Mouse (Mus musculus): Measurements from ENCODE around the gene Tuba1c.
A peak's percentile ranks its signal among the peaks of the same experiment; 100 is the strongest.
"Not testable (repeated sequence)": the region's sequence is repeated elsewhere in the genome, so short reads cannot be mapped to it uniquely, and the experiment has no call there.

The Tuba1c gene

DNA sequence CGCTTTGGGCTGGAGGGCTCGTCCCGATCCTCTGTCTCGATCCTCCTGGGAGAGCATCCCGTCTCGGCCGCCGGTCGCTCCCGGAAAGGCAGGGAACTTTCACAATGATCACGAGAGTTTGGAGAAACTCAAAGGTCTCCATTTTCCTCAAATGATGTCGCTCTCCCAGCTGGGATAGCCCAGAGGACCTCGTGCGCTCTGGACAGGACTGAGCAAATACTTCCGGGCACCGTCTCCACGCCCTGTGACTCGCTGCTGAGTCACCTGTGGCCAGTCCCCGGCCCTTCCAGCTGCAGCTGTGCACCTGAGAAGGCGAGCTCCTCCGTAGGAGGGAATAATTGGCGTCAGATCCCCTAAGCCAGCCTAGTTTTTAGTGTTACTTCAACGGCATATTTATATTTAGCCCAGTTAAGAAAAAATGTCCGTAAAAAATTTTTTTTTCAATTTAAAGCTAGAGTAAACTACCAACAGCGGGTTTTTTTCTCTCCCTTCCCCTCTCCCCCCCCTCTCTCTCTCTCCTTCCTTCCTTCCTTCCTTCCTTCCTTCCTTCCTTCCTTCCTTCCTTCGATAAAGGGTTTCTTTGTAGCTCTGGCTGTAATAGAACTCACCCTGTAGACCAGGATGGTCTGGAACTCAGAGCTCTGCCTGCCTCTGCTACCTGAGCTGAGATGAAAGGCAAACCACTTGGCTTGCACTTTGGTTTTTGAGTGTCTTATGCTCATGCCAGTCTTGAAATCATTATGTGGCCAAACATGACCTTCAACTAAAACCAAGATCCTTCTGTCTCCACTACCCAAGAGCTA, 1.1 kb downstream of the Tuba1c start:
- DNase-seq (ENCODE audit: low spot score in 2 of 2): peak; percentile 44 to 55

DNA sequence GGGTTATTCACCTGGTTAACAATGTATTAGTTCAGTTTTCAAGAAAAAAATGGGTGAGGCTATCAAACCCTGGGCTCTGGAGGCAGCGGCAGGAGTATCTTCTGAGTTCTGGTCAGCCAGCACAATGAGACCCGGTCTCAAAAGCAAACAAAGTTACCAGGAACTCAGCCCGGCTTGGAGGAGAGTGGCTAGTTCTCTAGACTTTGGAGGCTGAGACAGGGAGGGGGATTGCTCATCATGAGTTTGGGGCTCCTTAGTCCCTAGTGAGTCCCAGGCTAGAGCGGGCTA, 1.6 kb downstream of the Tuba1c start:
- DNase-seq (ENCODE audit: low spot score in 2 of 2): no peak

DNA sequence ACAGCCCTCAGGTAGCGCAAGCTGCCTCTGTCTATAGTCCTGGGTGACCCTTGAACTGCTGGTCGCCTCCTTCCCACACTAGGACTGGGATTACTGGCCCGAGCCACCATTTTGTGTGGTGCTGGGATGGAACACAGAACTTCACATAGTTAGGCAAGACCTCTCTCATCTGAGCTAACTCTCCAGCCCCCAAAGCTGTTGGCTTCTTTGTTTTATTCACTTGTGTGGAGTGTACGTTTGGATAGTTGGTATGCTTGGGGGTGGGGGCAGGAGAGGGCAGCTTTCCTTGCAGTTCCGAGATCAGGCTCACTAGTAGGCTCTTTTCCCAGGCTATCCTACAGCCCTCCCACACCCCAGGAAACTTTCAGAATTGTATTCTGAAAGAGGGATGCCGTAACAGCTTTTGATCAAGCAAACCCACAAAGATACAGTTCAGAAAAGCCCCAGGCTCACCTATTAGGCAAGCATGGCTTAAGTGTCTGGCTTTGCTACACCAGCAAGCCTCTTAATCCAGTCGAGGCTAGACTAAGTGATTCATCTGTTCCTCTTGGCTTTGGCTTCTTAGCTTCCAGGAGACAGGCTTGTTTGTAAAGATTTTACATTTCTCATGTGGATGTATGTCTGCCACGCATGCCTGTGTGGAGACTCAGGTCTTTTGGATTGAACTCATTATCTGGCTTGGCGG, 2.5 kb downstream of the Tuba1c start:
- no peak for DNase-seq (ENCODE audit: low spot score in 2 of 2)

DNA sequence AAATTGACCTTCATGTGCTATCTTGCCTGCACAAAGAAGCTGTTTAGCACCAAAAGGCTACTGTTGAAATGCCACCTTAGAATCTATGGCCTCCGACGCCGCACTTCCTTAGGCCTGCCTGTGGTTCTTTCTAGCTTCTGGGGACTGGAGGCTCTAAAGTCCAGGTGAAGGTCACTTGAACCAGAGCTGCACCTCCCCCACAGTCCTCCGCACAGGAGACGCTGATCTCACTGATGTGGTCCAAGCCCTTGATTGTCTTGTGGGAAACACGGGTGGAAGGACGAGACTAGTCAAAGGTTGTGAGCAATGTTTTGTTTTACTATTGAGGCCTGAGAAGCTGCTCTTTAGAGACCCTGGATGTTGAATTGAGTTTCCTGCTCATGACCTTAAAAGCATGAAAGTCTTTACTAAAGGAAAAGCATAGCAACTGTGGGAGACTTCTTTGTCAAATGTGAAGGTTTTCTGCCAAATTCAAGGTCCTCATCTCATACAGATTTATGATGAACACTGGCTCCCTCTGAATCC, 3.1 kb downstream of the Tuba1c start:
- no peak for DNase-seq (ENCODE audit: low spot score in 2 of 2)

DNA sequence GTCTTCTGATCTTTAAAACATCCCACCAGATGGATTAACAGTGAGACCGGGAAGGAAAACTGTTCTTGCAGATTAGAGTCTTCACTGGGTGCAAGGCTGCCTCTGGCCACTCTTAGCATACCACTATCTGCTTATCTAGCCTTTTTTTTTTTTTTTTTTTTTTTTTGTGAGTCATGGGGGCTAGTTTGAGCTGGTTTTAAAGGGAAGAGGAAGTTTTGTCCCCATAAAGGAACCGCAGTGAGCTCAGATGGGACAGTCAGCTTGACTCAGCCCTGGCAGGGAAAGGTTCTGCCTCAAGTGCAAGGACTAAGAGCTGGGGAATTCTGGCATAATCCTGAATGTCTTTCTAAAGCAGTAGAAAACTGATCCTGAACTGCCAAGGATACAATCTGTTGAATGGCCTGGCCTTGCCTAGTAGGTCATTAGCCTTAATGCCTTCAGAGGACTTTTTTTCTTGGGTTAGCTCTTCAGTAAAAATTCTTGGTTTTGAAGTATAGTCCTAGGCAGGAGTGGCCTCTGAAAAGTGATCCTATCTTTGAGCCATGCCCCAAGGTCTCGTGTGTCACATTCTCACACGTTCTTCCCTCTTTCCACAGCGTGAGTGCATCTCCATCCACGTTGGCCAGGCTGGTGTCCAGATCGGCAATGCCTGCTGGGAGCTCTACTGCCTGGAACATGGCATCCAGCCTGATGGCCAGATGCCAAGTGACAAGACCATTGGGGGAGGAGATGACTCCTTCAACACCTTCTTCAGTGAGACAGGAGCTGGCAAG, 4.0 kb downstream of the Tuba1c start:
- no peak for DNase-seq (ENCODE audit: low spot score in 2 of 2)

DNA sequence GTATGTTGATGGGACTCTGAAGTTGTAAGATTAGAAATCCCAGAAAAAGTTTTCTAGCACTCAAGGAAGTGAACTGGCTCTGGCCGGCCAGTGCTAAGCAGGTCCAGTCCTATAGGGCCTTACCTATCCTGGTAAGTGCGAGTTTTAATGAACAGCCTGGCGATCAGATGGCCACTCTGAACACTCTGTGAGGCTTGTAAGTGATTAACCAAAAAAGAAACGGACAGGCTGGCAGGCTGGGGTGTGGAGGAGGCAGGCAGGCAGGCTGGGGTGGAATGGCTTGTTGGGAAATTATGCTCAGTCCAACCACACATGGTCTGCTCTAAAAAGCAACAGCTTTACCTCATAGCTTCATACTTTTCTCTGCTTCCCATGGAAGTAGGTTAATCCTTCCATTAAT, 5.7 kb downstream of the Tuba1c start:
- no peak for DNase-seq (ENCODE audit: low spot score in 2 of 2)

DNA sequence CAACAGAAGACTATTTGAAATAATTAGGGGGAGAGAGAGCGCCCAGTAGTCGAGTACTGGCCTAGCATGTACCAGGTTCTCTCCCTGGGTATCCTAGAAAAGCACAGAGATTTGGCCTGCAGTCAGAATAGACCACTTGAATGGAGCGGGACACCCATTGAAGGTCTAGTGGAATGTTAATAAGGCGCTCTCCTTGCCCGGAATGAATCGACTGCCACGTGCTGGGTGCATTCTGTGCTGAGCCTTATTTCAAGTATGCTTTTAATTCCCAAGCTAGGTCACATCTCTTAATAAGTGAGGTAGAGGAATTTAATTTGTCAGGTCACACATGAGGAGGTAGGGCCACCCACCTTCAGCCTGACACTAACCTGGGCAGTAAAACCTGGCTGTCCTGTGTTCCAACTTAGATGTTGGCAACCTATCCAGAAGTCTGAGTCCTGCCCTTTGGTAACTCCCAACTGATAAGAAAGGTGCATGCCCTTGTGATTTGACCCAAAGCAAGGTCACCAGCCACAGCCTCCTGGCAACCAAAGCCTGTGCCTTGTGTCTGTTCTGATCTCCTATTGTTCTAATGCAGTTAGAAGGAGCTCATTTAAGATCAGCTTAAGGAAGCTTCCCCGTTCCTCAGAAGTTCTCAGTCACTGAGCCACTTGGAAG, 6.7 kb downstream of the Tuba1c start:
- no peak for DNase-seq (ENCODE audit: low spot score in 2 of 2)

DNA sequence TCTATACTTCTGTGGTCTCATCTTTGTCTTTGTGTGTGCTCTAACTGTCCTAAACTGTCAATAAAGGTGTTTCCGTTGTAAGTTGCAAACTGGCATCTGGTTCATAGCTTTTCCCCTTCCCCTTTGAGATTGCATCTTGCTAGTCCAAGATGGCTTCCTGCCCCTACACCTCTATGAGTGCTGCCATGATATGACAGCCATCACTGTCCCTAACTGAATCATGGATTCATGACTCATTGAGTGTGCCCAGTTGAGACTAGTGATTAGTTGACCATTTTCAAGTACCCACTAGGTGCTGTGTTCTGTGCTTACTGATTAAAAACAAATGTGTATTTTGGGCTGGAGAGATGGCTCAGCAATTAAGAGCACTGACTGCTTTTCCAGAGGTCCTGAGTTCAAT, 8.3 kb downstream of the Tuba1c start:
- no peak for DNase-seq (ENCODE audit: low spot score in 2 of 2)

DNA sequence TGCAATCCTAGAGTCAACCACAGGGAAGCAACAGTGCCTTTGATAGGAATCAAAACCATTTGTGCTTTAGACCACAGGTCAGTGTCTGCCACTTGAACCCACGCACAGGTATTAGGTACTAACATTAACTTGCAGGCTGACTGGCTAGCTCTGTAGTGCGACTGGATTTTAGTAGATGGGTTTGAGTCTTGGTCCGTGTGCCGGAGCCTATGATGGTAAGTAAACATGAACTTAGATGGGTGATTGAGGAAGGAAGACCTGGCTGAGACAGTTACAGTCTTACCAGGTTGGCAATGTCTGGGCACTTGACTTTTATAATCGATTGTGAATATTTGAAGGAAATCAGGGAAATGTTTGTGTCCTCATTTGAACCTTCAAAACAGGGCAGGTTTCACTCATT, 9.1 kb downstream of the Tuba1c start:
- DNase-seq (ENCODE audit: low spot score in 2 of 2): no peak

DNA sequence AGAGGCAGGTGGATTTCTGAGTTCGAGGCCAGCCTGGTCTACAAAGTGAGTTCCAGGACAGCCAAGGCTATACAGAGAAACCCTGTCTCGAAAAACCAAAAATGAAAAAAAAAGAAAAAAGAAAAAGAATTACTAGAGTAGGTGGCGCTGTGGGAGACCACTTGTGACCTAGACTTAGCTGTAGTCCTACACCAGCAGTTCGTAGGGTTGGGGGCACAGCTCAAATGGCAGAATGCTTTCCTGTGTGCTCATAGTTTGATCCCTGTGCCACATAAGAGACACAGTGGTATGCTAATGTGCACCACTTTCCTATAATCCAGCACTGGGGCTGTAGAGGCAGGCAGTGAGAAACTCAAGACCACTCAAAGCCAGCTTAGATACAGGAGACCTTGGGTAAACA, 9.6 kb downstream of the Tuba1c start:
- no peak for DNase-seq (ENCODE audit: low spot score in 2 of 2)

DNA sequence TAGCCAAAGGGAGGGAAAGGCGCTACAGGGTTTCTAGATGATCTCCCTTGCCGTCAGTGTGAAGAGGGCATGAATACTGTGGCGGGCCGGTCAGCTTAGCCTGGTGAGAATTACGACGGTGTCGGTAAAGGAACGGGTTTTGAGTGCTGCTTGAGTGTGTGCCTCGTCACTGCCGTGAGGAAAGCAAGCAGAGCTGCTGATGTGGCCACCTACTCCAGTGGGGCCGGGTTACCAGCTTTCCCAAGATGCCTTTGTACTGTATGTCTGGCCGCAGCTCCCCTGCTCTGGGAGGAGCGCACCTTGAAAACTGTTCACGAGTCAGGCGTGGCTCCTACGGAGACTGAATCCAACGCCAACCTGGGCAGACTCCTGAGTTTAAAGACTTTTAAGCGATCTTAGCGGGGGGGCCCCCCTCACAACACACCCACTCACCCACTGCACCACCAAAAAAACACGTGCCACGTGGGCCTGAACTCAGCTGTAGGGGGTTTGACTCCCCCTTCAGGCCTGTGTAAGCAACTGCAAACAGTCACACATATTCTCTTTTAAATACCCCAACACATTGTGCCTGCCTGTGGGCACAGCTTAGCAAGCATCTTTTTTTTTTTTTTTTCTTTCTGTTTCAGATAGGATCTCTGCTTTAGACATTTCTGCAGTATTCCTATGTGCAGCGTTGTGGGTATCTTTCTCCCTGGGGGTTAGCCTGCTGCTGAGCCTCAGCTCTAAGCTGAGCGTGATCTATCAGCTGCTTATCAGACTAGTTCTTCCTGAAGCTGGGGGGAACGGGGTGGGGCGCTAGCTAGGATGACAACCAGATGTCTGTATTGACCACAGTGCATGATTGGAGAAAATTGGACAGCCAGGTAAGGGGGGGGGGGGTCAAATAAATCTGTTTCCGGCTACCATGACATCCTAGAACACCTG, 10.6 kb downstream of the Tuba1c start:
- DNase-seq (ENCODE audit: low spot score in 2 of 2): no peak

DNA sequence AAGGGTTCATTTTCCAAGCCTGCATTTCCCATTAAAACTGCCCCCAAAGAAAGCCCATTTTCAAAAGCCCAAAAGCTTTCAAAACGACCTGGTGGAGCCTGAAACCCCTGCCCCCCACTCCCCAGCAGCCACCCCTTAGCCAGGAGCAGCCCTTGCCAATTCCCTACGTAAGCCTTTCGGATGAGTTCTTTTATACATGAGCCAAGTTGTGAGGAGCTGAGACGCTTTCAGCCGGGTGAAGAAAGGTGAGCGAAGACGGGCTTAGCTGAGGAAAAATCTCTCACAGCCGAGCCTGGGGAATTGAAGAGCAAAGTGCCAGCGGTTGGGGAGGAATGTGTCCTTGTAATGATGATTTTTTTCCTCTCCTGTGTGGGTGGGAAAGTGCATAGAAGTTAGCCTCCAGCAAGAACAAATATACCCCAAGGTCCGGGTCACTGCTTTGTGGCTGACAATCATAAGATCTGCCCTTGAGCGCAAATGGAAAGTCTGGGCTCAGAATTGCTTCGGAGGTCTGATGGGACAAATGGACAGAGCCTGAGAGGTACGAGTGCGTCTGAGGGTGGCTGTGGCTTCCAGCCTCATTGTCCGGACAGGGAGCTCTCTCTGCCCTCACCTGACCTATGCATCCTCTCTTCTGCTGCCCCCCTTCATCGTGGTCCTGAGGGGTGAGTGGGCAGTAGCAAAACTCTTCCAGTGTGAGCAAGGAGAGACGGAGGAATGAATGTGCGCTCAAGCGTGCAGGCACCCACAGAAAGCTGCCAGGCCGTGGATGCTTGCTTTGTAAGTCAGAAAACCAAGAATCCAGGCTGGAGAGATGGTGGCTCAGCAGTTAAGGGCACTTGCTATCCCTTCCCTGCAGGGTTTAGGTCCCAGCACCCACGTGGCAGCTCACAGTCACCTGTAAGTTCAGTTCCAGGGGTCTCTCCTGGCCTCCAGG, 11.5 kb downstream of the Tuba1c start:
- no peak for DNase-seq (ENCODE audit: low spot score in 2 of 2)

DNA sequence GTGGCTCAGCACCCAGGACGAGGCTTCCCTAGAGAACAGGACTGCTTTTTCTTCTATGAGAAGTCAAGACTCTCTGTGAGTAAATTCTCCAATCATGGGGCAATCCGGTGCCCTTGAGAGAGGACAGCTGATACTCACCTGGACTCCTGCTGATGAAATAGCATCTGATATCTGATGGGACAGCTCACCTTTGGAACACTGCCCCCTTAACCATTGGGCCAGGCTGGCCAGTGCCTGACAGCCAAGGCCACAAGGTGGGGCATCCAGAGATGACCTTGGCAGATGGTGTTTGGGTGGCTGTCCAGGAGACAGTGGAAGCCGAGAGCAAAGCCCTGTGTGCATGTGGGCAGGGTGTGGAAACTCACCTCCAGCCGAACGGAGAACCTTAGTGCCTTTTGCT, 12.6 kb downstream of the Tuba1c start:
- DNase-seq (ENCODE audit: low spot score in 2 of 2): no peak

DNA sequence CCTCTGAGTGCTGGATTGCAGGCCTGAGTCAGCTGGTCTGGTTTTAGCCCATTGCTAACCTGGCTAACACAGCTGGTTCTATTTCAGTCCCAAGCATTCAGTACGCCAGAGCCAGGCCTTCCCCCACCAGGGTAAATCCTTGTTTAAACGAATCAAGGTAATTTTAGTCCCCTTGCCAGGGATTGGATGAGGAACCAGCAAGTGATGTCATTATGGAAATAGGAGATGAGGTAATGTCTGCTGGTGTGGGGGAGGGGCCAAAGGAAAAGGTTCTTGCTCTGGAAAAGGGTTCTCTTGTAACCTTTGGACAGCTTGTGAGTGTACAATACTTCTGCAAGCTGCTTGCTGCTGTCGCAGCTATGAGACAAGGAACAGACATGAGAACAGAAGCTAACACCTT, 15.2 kb downstream of the Tuba1c start:
- no peak for DNase-seq (ENCODE audit: low spot score in 2 of 2)

DNA sequence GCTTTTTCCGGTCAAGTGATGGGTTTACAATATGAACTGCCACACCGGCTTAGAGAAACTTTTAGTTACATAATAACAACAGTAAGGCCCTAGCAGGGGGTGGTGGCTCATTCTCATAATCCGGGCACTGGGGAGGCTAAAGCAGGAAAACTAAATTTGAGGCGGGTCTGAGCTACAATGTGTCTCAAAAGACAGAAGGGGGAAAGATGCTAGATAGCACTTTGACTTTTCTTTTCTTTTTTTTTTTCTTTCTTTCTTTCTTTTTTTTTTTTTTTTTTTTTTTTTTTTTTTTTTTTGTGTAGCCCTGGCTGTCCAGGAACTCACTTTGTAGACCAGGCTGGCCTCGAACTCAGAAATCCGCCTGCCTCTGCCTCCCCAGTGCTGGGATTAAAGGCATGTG, 16.0 kb downstream of the Tuba1c start:
- DNase-seq (ENCODE audit: low spot score in 2 of 2): not testable (repeated sequence)

DNA sequence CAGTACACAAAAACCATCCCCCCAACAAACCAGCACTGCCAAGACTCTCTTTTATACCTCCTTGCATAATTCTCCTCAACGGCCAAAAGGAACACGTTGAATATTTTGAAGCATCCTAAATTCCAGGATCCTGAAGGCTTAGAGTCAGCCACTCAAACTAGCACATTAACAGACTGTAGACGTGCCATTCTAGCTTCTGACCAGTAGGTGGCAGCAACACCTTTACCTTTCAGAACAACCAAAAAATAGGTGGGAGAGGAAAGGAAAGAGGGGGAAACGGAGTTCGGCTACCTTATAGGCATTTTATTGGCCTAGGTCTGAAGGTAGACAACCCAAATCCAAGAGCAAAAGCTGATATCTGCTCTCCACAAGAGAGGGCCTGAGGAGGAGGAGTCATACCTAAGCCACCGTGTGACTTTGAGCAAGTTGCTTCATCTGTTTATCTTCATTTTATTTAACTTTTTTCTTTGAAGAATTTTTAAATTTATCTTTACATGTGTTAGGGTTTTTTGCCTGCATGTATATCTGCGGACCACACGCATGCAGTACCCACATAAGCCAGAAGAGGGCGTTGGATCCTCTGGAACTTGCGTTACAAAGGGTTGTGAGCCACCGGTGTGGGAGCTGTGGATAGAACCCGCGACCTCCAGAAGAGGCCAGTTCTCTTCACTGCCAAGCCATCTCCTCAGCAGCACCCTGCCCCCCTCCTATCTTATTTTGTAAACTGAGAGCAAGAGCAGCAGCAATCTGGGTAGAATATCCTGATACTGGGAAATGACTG, 20.0 kb downstream of the Tuba1c start:
- peak in 1 of 2 experiments; percentile 37 for DNase-seq (ENCODE audit: low spot score in 2 of 2)

DNA sequence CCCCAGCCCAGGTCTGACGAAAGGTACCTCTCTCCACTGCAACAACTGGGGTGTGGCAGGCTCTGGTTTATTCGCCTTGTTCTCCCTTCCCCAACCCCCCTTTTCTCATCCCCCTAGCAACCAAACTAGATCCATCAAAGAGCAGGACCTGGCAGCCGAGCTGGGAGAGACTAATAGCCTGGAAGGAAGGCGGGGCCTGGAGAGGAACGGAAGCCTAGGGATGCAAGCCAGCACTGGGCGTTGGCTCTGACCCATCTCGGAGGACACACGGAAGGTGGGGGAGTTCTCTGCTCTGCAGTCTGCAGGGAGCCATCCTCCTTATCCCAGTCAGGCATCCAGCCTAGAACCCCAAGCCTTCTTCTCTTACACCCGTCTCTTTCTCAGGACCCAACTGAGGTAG, 23.7 kb downstream of the Tuba1c start:
- DNase-seq (ENCODE audit: low spot score in 2 of 2): no peak

DNA sequence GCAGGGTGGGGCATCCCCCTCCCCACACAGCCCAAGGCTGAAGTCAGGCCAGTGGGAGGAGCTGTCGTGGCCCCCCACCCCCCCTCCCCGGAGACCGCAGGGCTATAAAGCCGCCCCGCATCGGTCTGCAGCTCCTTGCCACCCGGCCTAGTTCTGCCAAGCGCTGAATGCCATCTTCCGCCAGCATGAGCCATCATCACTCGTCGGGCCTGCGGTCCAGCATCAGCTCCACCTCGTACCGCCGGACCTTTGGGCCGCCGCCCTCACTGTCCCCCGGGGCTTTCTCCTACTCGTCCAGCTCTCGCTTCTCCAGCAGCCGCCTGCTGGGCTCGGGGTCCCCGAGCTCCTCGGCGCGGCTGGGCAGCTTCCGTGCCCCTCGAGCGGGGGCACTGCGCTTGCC, 25.3 kb downstream of the Tuba1c start, which contains the start of gene Prph:
TSS of gene Prph (plus strand) at position 135 of the 400 bp plus-strand sequence.
- DNase-seq (ENCODE audit: low spot score in 2 of 2): no peak

DNA sequence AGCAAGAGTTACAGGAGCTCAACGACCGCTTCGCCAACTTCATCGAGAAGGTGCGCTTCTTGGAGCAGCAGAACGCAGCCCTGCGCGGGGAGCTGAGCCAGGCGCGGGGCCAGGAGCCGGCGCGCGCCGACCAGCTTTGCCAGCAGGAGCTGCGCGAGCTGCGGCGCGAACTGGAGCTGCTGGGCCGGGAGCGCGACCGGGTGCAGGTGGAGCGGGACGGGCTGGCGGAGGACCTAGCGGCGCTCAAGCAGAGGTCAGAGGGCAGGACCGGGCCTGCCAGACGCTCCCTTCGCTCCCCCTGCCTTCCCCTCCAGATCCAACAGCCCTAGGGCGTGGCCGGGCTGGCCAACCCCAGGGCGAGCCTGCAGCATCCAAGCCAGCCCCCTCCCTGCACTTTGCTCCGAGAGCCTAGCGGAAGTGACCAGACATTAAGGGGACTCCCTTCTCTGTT, 25.8 kb downstream of the Tuba1c start:
- no peak for DNase-seq (ENCODE audit: low spot score in 2 of 2)
